Mouse (Mus musculus) G1E-ER4 (cell line): ENCODE measurements around the gene Krtap31-1. TPM values are rescaled to one million over a fixed set of nuclear protein-coding genes. Genes with fewer than 3 reads are reported as not detected.
"Not testable (repeated sequence)": the region's sequence is repeated elsewhere in the genome, so short reads cannot be mapped to it uniquely, and the experiment has no call there.

Experiments
- GATA1 ChIP-seq: IDR thresholded peaks from one replicate; pipeline ENCODE4 v1.8.0; 2012; ENCODE audit warnings: low read length, inconsistent platforms
- polyA plus RNA-seq: library from polyadenylated mRNA; stranded (reverse); fragments of >175 nt; gene quantifications from 2 replicates; pipeline ENCODE4 v1.2.3, GENCODE M21; 2012

The Krtap31-1 gene
- polyA plus RNA-seq, result not detected in 2 replicates

- no peak for TF ChIP-seq GATA1
These were observed at the start of gene Krtap31-1 for GRCm38 (mm10) chr11:99907620-99908019. Krtap31-1 (plus strand) TSS chr11:99907920.

- TF ChIP-seq GATA1, result no peak
These were observed 49.0 kb upstream of the Krtap31-1 start for GRCm38 (mm10) chr11:99858761-99859160.

- TF ChIP-seq GATA1, result not testable (repeated sequence)
These were observed 43.5 kb upstream of the Krtap31-1 start, which contains the start of gene Gm11559 for GRCm38 (mm10) chr11:99864176-99864575. Gm11559 (plus strand) TSS chr11:99864476.

- TF ChIP-seq GATA1, result not testable (repeated sequence)
These were observed 34.6 kb upstream of the Krtap31-1 start, which contains the start of gene Krtap9-1 for GRCm38 (mm10) chr11:99873089-99873488. Krtap9-1 (plus strand) TSS chr11:99873389.

- TF ChIP-seq GATA1, result not testable (repeated sequence)
These were observed 28.8 kb upstream of the Krtap31-1 start, which contains the start of gene Gm11567 for GRCm38 (mm10) chr11:99878887-99879286. Gm11567 (plus strand) TSS chr11:99879187.

- TF ChIP-seq GATA1, result no peak
These were observed 6.7 kb downstream of the Krtap31-1 start, which contains the start of gene Gm11565 for GRCm38 (mm10) chr11:99914451-99914850. Gm11565 (plus strand) TSS chr11:99914751.

- no peak for TF ChIP-seq GATA1
These were observed 28.3 kb downstream of the Krtap31-1 start, which contains the start of gene Krtap31-2 for GRCm38 (mm10) chr11:99935991-99936390. Krtap31-2 (plus strand) TSS chr11:99936291.

- TF ChIP-seq GATA1, result no peak
These were observed 30.1 kb downstream of the Krtap31-1 start for GRCm38 (mm10) chr11:99937751-99938264.

GRCm38 (mm10) chr11:99948175-99948574 is 40.5 kb downstream of the Krtap31-1 start, which contains the start of gene Krtap9-5:
Krtap9-5 (plus strand) TSS chr11:99948475.
- TF ChIP-seq GATA1, result no peak

Other genes starting within 250 kb of the Krtap31-1 start
- gene Gm11563, start 249.0 kb upstream of the Krtap31-1 start, polyA plus RNA-seq, result not detected in 2 replicates
- gene Krtap4-6, start 242.0 kb upstream of the Krtap31-1 start, polyA plus RNA-seq, result not detected in 2 replicates
- gene Gm14190, start 217.2 kb upstream of the Krtap31-1 start, polyA plus RNA-seq, result not detected in 2 replicates
- not detected in 2 replicates for gene Gm14180, start 173.6 kb upstream of the Krtap31-1 start, polyA plus RNA-seq
- not detected in 2 replicates for gene Gm11595, start 135.0 kb upstream of the Krtap31-1 start, polyA plus RNA-seq
- gene Krtap4-8, start 127.2 kb upstream of the Krtap31-1 start, polyA plus RNA-seq, result not detected in 2 replicates
- not detected in 2 replicates for gene Krtap4-9, start 122.7 kb upstream of the Krtap31-1 start, polyA plus RNA-seq
- not detected in 2 replicates for gene Gm11596, start 114.5 kb upstream of the Krtap31-1 start, polyA plus RNA-seq
- gene Gm11569, start 109.0 kb upstream of the Krtap31-1 start, polyA plus RNA-seq, result not detected in 2 replicates
- not detected in 2 replicates for gene Gm11554, start 103.5 kb upstream of the Krtap31-1 start, polyA plus RNA-seq
- not detected in 2 replicates for gene Krtap4-13, start 98.0 kb upstream of the Krtap31-1 start, polyA plus RNA-seq
- gene Gm11564, start 92.3 kb upstream of the Krtap31-1 start, polyA plus RNA-seq, result not detected in 2 replicates
- not detected in 2 replicates for gene 2300003K06Rik, start 69.9 kb upstream of the Krtap31-1 start, polyA plus RNA-seq
- gene Krtap4-16, start 56.3 kb upstream of the Krtap31-1 start, polyA plus RNA-seq, result not detected in 2 replicates
- not detected in 2 replicates for gene Gm11568, start 50.0 kb upstream of the Krtap31-1 start, polyA plus RNA-seq
- gene Gm11559, start 43.4 kb upstream of the Krtap31-1 start, polyA plus RNA-seq, result not detected in 2 replicates
- not detected in 2 replicates for gene Krtap9-1, start 34.5 kb upstream of the Krtap31-1 start, polyA plus RNA-seq
- not detected in 2 replicates for gene Gm11567, start 28.7 kb upstream of the Krtap31-1 start, polyA plus RNA-seq
- not detected in 2 replicates for gene Gm11565, start 6.8 kb downstream of the Krtap31-1 start, polyA plus RNA-seq
- gene Krtap31-2, start 28.4 kb downstream of the Krtap31-1 start, polyA plus RNA-seq, result not detected in 2 replicates
- not detected in 2 replicates for gene Krtap9-5, start 40.6 kb downstream of the Krtap31-1 start, polyA plus RNA-seq
- gene Krtap29-1, start 71.1 kb downstream of the Krtap31-1 start, polyA plus RNA-seq, result not detected in 2 replicates
- not detected in 2 replicates for gene Krtap16-1, start 78.7 kb downstream of the Krtap31-1 start, polyA plus RNA-seq
- gene Krtap17-1, start 86.1 kb downstream of the Krtap31-1 start, polyA plus RNA-seq, result not detected in 2 replicates
- not detected in 2 replicates for gene Krt33a, start 108.3 kb downstream of the Krtap31-1 start, polyA plus RNA-seq
- gene Krt33b, start 121.9 kb downstream of the Krtap31-1 start, polyA plus RNA-seq, result not detected in 2 replicates
- not detected in 2 replicates for gene Krt34, start 133.6 kb downstream of the Krtap31-1 start, polyA plus RNA-seq
- gene Krt31, start 142.6 kb downstream of the Krtap31-1 start, polyA plus RNA-seq, result not detected in 2 replicates
- not detected in 2 replicates for gene Krt32, start 180.3 kb downstream of the Krtap31-1 start, polyA plus RNA-seq
- not detected in 2 replicates for gene Krt35, start 188.3 kb downstream of the Krtap31-1 start, polyA plus RNA-seq
- gene Krt36, start 197.7 kb downstream of the Krtap31-1 start, polyA plus RNA-seq, result not detected in 2 replicates
- gene Krt13, start 213.6 kb downstream of the Krtap31-1 start, polyA plus RNA-seq, result not detected in 2 replicates
- not detected in 2 replicates for gene Krt15, start 228.0 kb downstream of the Krtap31-1 start, polyA plus RNA-seq
- gene Krt19, start 240.7 kb downstream of the Krtap31-1 start, polyA plus RNA-seq, result not detected in 2 replicates